Mouse (Mus musculus) left cerebral cortex, postnatal 25 days (tissue): ENCODE results near the gene Gm16253. TPM values are rescaled to one million over a fixed set of nuclear protein-coding genes. Genes with fewer than 3 reads are reported as not detected.

ENCODE experiments used
- DNase-seq, 2 experiments: peaks; one replicate each; pipeline ENCODE4 v3.0.0; 2022; ENCODE audit warnings: low spot score in 2 of 2, mixed read lengths in 1 of 2
- intact Hi-C: fragments of 180-260 bp; cut with DNase I; formaldehyde crosslinking; loops from one replicate; pipeline ENCODE4 v1.15.1; 2025
- total RNA-seq, 2 experiments: library from RNA; stranded (reverse); gene quantifications; 2 replicates each; pipeline ENCODE4 v1.2.3; 2021

The Gm16253 gene
- not detected for total RNA-seq

DNA sequence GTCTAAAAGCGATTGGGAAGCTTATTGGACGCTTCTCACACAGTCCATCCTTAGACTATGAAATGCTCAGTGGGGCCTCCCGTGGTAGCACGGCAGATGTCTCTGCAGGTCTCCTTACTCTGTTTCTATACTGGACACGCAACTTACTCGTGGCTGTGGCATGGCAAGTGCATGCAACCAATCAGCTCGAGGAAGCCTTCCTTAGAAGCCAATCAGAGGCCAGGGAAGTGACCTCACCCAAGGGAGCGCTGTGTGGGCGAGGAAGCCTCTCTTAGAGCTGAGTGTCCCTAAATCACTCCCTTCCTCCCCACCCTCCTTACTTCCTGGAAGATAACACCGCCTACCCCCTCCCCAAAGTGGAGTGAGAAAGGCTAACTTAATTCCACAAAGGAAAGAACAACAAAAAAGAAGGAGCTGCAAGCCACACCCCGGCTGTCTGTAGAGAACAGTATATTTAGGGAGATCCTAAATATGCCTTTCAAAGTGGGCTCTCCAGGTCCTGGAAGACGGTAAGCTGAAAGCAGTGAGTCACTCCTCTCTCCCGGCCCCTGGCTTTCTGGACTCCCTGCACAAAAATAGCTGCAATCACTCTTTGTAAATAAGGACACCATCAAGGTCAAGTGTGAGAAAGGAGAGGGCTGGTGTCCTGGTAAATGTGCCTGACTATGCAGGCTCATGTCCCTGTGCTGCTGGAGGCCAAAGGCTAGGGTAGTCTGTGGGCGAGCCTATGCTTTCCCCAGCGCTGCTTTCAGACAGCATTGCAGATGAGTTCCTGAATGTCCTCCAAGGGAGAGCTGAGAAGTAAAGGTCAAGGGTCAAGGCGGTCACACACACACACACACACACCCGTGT lies at the start of gene Gm16253:
Gm16253 (plus strand) TSS at position 295 of the 852 bp plus-strand sequence.
- intact Hi-C loops, result no loop called here
- DNase-seq, result peak; percentile 90 to 99

- intact Hi-C loops, result no loop called here
- DNase-seq, result no peak
These were observed 48.3 kb upstream of the Gm16253 start for GRCm38 (mm10) chr3:96528506-96528905.

GRCm38 (mm10) chr3:96532050-96532449 lies 44.7 kb upstream of the Gm16253 start:
- no peak for DNase-seq
- intact Hi-C loops, result no loop called here

GRCm38 (mm10) chr3:96534300-96534699 lies 42.5 kb upstream of the Gm16253 start:
- intact Hi-C loops, result no loop called here

GRCm38 (mm10) chr3:96539316-96539715 lies 37.5 kb upstream of the Gm16253 start:
- intact Hi-C loops, result no loop called here
- DNase-seq, result no peak

More at GRCm38 (mm10) chr3:96534300-96534699, 42.5 kb upstream of the Gm16253 start:
- DNase-seq, result no peak

DNA sequence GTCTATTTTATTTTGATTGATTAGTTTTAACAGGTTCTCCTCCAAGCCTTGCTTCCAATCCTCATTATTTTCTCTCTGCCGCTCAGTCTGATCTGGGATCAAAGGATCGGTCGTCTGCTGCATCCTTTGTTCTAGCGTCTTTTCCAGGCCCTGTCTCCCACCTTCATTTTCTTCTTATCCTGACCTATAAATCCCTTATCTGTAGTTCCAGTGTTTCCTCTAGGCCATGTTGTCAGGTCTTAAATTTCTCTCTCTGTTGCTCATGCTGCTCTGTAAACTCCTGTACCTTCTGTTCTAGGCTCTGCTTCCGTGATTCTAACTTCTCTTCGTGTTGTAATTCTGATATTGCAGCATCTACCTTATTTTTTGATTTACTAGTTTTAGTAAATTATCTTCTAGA lies 36.0 kb upstream of the Gm16253 start:
- DNase-seq, result no peak
- intact Hi-C loops, result no loop called here

GRCm38 (mm10) chr3:96541328-96542078 lies 35.3 kb upstream of the Gm16253 start:
- peak in 1 of 2 experiments; percentile 46 for DNase-seq
- intact Hi-C loops, result no loop called here

DNA sequence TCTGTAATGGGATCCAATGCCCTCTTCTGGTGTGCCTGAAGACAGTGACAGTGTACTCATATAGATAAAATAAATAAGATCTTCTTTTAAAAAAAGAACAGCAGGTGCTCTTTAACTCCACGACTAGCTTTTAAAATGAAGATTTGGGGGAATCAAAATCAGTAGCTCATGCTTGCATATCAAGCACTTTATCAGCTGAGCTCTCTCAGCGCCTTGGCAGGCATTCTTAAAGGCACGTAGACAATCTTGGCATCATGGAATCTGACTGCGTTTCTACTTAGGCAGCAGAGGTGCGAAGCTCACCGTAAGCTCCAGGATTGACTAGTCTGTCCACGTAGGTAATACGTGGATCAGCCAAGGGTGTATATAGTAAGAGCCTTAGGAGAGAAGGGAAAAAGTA lies 34.2 kb upstream of the Gm16253 start:
- intact Hi-C loops, result no loop called here
- no peak for DNase-seq

DNA sequence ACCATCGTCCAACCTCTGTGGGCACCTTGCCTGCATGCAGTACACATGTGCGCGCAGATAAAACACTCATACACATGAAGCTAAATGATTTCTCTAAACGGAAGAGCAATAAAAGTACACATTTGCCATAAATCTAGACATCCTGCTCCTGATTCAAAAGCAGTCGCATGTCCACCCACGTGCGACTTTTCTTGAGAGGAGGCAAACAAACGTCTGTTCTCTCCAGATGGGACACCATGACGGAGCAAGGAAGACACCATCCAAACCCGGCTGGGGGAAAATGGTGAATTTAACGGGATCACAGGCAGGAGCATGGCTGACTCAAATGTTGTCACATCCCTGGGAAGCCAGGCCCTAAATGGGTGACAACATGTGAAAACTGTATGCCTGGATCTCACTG lies 33.4 kb upstream of the Gm16253 start:
- DNase-seq, result peak in 1 of 2 experiments; percentile 83
- intact Hi-C loops, result no loop called here

GRCm38 (mm10) chr3:96545565-96545964 lies 31.2 kb upstream of the Gm16253 start:
- intact Hi-C loops, result no loop called here
- DNase-seq, result no peak

DNA sequence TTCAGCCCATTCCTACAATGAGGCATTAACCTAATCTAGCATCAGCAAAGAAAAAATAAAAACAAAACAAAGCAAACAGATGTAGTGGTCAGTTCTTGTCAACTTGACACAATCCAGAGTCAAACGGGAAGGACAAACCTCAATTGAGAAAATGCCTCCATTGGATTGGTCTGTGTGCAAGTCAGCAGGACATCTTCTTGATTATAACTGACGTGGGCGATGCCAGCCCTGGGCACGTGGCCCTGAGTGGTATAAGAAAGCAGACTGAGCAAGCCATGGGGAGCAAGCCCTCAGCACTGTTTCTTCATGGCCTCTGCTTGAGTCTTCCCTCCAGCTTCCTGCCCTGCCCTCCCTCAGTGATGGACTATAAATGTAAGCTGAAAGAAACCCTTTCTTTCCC lies 29.9 kb upstream of the Gm16253 start:
- no peak for DNase-seq
- intact Hi-C loops, result loop anchor here (1.0 to 2.0 kb wide), 3 partner anchors 33 to 162 kb away; partner anchors contain the start of gene Nudt17

DNA sequence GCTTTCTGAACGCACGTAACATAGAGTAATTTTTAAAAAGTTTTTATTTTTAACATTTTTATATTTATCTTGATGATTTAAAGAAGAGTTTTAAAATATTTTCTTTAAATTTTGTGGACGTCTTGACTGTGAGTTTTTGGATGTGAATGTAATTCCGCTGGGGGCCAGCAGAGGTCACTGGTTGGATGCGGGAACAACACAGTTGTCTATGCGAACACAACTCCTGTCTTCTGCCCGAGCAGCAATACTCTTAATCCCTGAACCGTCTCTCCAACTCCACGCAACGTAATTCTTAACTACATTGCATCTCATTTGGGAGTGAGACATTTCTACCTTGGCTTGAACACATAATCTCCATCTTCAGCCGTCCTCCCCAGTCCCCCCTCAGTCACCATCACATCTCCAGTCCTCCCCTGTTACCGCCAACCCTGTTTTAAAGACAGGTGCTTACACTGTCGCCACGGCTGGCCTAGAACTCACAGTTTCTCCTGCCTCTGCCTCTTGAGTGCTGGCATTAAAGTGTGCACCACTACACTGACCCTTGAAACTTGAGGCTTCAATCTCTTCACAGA lies 29.3 kb upstream of the Gm16253 start:
- peak; percentile 69 to 80 for DNase-seq
- intact Hi-C loops, result loop anchor here (1.0 to 2.0 kb wide), 3 partner anchors 33 to 161 kb away; partner anchors contain the start of gene Nudt17

GRCm38 (mm10) chr3:96548824-96549223 lies 28.0 kb upstream of the Gm16253 start:
- intact Hi-C loops, result no loop called here
- no peak for DNase-seq

- DNase-seq, result no peak
- intact Hi-C loops, result no loop called here
These were observed 27.4 kb upstream of the Gm16253 start for GRCm38 (mm10) chr3:96549346-96549745.

DNA sequence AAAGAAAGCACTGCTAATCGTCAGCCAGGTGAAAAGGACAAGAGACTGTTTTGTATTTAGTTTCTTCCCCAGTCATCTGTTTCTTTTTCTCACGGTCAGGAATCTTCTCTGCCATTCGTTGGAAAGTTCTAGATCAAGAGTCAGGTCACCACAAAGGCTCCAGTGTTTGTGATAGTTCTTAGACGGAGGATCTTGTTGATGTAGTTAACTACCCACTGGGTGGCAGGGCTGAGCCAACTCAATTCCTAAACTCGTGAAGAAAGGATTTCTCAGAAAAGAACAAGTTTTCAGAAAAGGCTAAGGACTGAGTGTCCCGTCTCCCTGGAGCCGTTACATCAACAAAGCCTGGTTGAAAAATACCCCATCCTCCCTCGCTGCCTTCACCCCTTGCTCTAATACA lies 25.6 kb upstream of the Gm16253 start:
- intact Hi-C loops, result loop anchor here (1.0 kb wide), 1 partner anchor 29 kb away; no protein-coding TSS in a partner anchor
- peak; percentile 51 to 73 for DNase-seq

GRCm38 (mm10) chr3:96551890-96552289 lies 24.9 kb upstream of the Gm16253 start:
- intact Hi-C loops, result loop anchor here (1.0 kb wide), 1 partner anchor 28 kb away; no protein-coding TSS in a partner anchor
- DNase-seq, result no peak

GRCm38 (mm10) chr3:96553601-96554000 lies 23.2 kb upstream of the Gm16253 start:
- no peak for DNase-seq
- intact Hi-C loops, result no loop called here

GRCm38 (mm10) chr3:96554251-96554650 lies 22.5 kb upstream of the Gm16253 start:
- intact Hi-C loops, result no loop called here

GRCm38 (mm10) chr3:96555041-96555596 lies 21.7 kb upstream of the Gm16253 start:
- peak; percentile 44 to 46 for DNase-seq
- intact Hi-C loops, result no loop called here

More at GRCm38 (mm10) chr3:96554251-96554650, 22.5 kb upstream of the Gm16253 start:
- DNase-seq, result no peak
